Mouse (Mus musculus): ENCODE measurements at regions not wholly inside any gene's neighbourhood (a gene's known extent, or its start where the extent isn't known, plus 50 kb on each side); places are given as distances from the start of the nearest gene placed in this dataset.

GRCm38 (mm10) chr11:90130635-90131034, 56.8 kb upstream of the Gm45716 start:
- ATAC-seq (replicated peaks; ENCODE audit: poor library complexity, severe bottlenecking): no peak

- peak; percentile 80 for ATAC-seq (replicated peaks; ENCODE audit: poor library complexity, severe bottlenecking)
Observed at GRCm38 (mm10) chr11:90132579-90132978, 54.9 kb upstream of the Gm45716 start.

DNA sequence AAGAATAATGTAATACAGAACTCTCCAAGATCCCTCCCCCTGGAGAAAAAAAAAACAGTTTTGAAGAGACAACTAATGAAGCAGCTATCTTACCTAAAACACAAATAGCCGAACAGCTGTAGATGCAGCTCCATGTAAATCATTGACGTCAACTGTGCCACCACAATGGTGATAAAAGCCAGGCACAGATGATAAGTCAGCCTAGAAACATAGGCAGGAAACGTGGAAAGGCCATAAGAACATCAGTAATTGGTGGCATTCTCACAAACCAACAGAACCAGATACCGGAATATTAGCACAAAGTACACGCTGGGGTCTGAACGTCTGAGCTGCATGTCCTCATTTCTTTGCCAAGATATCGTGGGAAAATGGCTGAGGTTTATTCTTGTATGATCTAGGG, 51.2 kb upstream of the Gm45716 start:
- ATAC-seq (replicated peaks; ENCODE audit: poor library complexity, severe bottlenecking): no peak

All from granulocyte monocyte progenitor cell, adult 5-6 weeks (primary cell).